Mouse (Mus musculus): ENCODE data around the gene Gm17409.

Gm17409 gene

DNA sequence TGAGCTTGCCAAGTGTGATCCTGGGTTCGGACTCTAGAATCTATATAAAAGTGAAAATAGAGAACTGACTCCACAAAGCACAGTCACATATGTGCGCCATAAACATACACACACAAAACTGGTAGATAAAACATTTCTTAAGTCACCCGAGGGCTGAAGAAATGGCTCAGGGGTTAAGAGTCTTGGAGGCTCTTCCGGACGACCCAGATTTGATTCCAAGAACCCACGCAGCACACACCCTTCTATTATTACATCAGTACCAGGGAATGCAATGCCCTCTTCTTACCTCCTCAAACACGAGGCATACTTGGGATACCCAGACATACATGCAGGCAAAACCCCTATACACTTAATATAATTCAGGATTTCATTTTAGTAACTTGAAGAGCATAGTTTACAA is at the start of gene Gm17409:
Gm17409 (plus strand) TSS at position 301 of the 400 bp plus-strand sequence.
- DNase-seq: no peak

DNA sequence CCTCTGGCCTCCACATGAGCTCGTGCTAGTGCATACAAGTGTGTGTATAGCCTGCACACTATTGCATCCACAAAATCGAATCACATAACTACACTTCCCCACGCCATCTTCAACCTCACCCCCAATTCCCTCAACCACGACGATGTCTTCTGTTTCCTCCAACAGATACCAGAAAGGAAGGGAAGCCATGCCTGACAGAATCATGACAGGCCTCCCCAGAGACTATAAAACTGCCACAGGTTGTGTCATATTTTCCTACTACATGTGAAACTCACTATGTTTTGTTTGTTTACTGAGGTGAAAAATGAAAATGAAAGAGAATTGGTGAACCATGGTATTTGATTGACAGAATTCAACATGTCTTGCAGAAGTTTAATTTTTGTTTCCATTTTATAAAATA is 46.6 kb upstream of the Gm17409 start:
- DNase-seq: no peak

DNA sequence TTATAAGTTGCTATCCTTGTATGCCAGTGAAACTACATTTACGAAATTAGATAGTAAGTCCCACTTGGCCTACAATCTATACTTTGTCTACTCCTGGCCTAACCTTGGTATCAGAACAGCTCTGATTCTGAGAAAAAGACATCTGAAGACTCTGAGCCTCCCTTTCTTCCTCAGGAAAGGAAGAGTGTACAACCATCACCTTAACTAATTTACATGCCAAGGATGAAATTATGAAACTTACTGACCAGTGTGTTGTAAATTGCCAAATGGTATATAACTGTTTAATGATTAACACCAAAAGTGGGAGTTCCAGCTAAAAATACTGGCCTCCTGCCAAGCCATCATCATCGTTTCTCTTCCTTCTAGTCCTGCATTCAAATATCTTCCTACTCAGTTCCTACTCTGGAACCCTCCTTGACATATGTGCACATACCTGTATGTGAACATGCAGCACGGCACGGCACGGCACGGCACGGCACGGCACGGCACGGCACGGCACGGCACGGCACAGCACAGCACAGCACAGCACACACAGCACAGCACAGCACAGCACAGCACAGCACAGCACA is 44.4 kb upstream of the Gm17409 start:
- no peak for DNase-seq

DNA sequence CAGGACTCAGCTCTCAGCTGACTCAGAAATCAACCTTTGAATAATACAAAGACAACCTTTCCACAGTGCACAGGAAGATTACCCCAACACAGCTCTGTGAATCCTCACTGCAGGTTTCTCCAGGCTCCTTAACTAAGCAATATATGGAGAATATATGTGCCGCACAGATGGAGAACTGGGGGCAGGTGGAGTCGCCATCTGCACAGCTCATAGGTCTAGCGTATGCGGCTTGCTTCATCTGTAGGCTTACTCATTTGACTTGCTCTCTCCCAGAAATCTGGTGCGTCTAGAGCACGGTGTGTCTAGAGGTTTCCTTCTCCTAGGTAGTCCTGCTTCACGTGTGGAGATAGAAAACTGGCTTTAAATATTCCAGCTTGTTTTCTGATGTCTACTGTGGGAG is 37.7 kb upstream of the Gm17409 start:
- DNase-seq: peak in 1 of 2 experiments; percentile 24

DNA sequence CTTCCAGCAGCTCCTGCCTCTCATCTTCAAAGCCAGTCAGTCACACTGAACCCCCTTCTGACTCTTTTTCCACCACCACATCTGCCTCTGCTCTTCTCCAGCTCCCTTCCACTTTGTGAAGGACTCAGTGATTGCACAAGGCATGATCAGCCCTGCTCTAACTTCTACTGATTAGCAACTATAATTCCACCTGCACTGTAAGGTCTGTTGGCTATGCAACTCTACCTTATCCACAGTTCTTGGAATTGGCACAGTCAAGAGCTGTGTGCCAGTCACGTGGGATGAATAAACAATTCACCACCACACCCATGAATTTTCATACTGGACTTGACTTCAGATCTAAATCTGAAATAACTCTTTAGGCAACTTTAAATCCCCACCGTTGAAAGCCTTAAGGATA is 36.6 kb upstream of the Gm17409 start:
- no peak for DNase-seq

DNA sequence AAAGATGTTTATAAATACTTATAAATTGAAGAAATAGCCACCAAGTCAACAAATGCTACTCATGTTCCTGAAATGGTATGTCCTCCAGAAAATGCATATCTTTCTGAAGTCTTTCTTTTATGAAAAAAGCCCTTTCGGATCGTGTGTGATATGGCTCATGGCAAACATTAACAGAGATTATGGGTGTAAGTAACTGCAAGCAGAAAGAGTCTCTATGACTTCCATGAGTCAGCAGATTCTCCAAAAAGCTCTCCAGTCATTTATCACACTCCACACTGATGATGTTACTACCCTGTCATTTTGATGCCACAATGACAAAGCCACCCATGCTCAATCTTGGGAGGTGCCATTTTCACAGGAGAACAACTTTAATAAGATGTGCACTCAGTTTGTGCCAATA is 35.5 kb upstream of the Gm17409 start:
- DNase-seq: no peak

DNA sequence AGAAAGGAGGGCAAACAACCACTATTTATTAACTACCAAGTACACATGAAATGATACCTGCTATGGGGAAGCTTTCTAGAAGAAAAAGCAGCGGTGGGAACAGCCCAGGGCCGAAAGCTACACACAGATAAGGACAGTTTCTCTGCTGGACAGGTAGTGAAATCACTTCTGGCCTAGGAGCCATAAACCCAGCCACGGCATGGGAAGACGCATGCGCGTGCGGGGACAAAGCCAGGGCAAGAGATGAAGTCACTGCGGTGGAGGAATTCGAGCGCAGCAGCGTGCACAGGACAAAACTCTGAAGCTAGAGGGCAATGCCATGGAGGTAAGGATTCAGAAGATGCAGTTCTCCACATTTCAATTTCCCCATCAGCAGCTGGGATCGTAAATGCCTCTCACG is 34.4 kb upstream of the Gm17409 start:
- no peak for DNase-seq

DNA sequence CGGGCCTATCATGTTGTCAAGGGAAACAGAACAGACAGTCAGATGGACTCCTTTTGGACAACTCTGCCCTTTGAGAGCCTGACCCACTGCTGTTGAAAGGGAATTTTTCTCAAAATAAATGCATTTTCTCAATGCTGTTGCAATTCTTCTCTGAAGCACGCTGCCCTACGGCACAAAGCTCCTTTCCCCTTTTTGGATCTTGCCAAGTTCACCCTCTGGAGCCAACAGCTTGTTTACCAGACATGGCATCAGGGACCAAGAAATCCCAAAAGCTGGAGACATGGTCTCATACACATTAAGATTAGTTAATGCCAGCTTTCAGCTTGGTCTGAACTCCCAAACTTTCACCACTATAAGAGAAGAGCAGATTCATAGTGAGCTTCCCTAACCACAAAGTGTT is 33.0 kb upstream of the Gm17409 start:
- no peak for DNase-seq

DNA sequence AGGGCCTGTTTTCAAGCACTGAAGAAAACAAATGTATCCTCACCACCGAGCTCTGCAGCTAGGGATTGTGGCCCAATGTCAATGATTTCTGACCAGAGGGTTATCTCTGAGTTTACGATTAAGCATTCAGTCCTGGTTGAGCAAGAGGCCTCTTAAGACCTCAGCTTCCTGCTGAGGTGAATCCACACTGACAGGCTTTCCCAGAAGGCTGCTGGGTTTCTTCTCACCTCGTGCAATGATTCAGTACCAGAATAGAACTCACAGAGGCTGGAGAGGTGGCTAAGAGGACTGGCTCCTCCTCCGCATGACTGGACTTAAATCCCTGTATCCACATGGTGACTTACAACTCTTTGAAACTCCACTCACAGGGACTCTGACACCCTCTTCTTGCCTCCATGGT is 26.8 kb upstream of the Gm17409 start:
- DNase-seq: no peak

DNA sequence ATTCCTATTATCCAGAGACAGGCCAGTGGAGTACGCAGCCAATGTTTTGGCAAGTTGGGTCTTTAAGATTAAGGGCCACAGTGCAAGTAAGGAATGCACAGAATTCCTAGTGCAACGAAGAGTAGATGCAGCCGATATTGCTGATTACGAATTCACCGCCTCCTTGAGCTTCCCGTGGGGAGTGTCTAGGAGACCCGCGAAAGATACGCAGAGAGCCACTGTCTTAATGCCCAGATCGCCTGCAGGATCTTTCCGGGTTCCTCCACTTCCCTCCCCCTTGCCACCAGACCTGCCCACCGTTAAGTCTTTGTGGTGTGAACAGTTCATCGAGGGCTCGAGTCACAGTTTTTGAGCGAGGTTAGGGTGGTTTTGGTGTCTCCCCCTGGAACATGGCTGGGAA is 22.9 kb upstream of the Gm17409 start:
- DNase-seq: no peak

DNA sequence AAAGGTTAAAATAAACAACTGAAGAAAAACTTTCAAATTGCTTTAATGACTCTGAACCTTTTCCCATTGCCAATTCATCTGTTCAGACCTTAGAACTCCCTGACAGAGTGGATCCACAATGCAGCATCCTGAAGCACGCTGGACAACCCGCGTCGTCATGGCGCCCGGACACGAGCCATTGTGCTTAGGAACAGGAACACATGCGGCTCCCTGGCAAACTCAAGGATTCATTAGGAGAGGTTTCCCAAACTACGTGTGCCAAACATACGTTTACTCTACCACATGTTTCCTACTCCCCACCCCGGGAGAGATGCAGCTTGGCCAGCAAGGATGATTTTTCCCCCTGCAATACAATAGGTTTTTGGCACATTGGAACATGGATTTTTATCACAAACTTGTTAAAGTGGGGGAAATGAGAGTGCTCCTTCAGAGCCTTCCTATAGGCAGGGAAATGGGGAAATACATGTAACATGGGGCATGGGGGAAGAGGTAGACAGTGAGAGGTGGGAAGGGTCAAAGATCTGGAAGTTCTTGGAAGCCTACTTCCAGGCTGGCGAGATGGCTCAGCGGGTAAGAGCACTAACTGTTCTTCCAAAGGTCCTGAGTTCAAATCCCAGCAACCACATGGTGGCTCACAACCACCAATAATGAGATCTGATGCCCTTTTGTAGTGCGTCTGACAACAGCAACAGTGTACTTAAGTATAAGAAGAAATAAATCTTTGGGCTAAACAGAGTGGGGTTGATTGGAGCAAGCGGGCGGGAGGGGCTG is 15.6 kb upstream of the Gm17409 start:
- peak in 1 of 2 experiments; percentile 54 for DNase-seq

DNA sequence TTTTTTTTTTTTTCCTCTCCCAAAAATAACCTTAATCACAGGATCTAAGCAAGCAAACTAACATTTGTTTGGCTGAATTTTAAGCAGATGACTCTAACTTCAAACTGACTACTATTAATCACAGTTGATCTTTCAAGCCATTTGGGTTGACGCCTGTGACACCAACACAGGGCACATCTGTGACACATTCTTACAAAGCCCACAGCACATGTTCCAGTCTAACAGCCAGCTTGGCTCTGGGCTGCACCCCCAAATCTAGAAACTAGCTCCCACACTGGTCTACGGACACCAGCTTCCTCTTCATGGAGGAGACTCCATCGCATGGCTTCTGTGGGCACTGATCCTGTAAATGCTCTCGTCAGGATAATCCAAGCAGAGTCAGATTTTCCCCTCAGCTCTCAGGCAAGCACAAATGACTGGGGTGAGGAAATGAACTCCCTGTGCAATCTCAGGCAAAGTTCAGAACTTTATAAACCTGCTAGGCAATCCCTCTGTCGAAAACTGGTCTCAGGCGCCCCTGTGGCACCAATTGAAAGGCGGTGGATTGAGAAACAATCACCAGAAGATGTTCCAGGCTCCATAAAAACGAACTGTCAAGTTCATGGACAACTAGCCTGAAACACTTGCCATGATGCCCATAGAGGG is 13.0 kb upstream of the Gm17409 start:
- DNase-seq: no peak

DNA sequence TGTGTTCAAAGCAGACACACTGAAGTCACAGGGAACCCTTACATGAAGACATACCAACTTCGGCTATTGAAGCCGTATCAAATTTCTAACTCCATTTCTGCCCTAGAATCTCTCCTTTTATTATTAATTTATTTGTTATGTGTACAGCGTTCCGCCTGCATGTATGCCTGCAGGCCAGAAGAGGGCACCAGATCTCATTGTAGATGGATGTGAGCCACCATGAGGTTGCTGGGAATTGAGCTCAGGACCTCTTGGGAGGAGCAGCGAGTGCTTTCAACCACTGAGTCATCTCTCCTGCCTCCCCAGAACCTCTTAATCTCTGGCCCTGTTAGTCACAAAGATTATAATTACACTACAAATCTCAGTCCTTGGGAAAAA is 12.4 kb upstream of the Gm17409 start:
- no peak for DNase-seq

DNA sequence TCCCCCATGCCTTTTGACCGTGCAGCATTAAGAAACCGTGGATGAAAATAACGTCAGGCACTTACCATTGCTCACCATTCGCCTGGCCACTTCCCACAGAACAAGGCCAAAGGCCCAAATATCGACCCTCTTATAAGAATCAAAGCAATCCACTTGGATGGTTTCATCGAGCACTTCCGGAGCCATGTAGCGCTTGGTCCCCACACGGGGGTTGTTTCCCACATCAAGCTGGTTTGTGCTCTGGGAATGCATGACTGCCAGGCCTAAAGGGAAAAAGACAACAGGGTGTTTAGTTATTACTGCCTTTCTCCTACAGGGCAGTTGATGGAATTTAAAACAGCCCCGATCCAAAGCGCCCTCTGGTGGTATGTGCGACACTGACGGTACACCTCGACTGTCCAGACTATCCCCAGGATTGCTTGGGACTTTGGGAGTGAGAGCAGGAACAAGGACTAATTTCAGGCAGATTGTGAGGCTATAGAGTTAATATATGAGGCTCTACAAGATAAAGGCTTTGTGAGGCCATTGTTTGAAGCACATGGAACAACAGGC is 11.0 kb upstream of the Gm17409 start:
- peak; percentile 53 to 78 for DNase-seq

DNA sequence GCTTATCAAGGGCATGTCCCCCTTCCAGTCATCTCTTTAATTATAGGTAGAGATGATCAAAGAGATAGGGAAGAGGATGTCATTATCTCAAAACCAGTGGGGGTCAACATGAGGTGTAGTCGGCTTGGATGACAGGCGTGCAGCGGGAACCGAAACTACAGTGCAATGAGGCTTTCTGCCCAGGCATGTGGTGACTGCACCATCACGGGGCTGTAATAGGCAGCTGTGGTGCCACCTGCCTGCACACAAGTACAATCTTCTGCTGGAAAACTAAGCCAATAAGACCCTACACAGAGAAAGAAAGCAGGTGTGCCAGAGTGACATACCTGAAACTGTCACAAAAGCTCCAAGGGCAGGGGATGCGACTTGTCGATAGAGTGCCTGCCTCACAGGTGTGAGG is 374 bp downstream of the Gm17409 start:
- no peak for DNase-seq

DNA sequence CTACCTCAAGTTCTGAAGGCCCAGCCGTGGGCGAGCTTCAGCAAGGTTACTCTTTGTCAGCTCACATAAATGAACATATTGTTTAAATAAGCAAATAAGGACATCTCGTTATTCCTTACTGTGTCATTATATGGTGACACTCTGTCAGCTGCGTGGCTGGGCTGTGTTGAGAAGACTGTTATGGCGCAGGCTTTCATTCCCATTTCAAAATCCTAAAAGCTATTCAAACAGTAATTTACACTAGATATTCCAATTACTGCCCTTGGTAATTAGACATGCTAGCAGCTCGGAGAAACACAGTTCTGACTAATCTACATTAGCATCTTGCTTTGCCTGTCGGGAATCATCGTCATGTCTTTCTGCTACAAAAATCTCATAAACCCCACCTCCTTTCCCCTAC is 5.7 kb downstream of the Gm17409 start:
- no peak for DNase-seq

DNA sequence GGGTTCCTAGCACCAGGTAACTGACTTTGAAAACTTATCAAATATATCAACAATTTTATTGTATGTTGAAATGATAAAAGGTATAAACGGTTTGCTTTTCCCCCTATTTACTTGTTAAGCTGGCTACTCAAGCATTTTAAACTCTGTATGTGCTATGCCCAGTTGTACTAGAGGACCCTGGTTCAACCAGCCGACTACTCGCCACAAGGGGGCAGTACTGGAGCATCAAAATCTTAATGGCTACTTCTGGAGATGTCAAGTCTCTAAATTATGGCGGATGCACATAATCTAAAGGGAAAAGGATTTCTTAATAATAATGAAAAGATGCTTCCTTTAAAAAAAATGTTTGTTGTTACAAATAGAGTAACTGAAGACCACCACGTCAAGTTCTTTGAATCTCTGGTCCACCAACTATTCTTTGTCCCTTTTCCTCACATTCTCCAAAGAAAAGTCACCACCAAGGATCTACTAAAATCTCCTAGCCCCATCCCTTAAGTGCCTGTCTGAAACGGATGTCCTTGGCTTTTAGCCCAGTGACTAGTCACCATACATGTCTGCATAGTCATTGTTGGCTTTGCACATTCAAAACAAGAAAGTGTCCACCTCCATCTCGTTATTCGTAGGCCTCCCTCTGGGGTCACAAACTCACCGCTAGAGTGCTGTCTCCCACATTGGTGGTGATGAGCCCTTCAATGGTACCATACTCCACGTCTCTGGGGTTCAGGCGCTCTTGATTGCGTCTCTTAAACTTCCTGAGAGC is 7.2 kb downstream of the Gm17409 start:
- peak; percentile 86 to 93 for DNase-seq

DNA sequence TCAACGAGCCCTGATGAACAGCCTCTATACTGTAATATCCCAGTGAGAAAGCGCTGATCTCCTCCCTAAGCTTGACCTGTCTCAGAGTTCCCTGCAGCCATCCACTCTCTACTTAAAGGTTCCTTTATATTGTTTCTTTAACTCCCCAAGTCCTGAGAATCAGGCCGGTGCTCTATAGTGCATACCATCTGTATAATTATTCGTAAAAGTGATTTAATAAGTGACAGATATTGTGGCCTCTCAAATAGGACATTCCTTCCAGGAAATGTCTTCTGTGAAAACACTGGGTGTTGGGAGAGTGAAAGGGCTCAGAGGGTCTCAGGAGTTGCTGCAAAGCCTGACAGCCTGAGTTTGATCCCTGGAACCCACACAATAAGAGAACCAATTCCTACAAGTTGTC is 8.2 kb downstream of the Gm17409 start:
- DNase-seq: no peak

DNA sequence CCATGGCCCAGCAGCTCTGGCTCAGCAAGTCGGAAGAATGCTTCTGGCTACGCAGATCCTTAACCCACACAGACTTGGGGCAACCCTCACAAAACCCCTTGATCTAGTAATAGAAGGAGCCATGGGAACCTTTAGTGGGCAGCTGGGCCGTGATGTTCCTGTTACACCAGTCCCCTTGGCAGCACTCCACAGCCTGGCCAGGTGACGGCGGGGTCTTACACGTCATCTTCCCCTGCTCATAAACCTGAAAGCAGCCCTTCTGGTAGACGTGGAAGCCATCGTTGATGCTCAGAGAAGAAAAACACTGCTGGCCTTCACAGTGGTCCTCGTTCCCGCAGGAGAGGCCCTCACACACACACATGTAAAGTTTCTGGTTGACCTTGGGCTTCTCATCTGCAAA is 9.6 kb downstream of the Gm17409 start:
- no peak for DNase-seq

DNA sequence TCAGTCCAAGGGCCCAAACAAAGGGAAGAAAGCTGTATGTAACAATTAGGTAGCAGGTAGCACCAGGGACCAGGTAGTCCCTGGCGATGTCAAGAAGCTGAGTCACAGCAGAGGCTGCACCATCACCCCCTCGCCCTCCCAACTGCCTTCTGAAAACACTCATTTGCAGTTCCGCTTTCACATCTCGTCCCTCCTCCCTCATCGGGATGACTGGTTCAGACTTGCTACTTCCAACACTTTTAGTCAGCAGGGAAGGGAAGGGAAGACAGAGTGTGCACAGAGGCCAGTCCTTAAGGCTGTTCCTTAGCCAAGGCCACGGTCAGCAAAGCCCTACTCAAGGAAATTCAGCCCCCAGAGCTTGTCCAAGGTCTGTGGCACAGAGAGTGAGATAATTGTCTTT is 10.8 kb downstream of the Gm17409 start:
- no peak for DNase-seq

DNA sequence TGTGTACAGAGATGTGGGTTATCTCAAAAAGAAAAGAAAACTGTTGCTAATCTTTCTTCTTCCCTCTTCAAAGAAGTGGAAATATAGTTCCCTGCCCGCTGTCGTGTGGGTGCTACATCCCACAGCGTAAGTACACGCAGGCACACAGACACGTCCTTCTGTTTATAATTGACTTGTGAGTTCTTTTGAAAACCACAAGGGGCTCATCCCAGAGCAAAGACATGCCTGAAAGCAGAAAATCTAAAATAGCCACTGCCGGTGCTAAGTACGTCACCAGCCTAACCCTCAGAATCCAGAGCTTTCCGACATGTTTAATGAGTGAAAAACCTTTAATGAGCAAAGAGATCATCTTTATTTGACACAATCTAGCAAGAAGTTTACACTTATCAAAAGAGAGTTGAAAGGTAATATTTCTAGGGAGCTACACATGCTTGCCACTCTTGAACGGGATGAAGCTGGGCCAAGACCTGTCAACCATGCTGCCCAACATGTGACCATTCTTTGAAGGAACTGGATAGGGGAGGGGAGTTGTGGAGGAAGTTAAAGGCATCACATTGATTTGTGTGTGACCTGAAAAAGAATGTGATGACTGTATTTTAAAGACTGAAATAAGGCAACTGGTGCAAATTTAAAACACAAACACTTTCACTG is 11.7 kb downstream of the Gm17409 start:
- DNase-seq: no peak

DNA sequence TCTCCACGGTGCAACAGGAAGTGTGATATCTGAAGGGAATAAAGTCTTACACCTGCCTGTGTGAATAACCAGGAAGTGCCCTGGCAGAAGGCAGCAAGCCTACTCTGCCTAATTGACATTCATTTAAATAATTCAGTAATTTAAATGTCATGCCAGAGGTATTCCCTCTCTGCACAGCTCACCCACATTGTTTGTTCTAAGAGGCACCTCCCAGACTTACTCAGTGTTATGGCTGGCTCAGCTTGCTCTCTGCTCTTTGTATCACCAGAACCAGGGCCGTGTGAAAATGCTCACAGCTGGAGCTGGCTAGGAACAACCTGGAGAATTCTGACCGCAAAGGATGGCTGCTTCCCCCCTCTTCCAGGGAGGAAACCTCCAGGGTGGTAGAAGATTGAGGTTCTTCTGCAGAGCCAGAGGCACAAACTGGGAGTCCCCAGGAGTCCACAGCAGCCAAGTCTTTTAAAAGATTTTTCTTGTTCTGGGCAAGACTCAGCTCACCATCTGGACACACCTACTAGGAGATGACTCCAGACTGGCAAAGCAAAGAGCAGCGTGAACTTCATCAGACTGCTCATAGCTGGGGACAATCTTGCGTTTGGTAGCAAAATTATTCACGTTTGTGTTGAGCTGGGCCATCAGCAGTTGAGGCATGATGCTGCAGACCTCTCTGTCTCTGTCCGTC is 14.5 kb downstream of the Gm17409 start:
- no peak for DNase-seq

Data from cerebellum, postnatal 25 days (tissue).